In the genomic region with DNA sequence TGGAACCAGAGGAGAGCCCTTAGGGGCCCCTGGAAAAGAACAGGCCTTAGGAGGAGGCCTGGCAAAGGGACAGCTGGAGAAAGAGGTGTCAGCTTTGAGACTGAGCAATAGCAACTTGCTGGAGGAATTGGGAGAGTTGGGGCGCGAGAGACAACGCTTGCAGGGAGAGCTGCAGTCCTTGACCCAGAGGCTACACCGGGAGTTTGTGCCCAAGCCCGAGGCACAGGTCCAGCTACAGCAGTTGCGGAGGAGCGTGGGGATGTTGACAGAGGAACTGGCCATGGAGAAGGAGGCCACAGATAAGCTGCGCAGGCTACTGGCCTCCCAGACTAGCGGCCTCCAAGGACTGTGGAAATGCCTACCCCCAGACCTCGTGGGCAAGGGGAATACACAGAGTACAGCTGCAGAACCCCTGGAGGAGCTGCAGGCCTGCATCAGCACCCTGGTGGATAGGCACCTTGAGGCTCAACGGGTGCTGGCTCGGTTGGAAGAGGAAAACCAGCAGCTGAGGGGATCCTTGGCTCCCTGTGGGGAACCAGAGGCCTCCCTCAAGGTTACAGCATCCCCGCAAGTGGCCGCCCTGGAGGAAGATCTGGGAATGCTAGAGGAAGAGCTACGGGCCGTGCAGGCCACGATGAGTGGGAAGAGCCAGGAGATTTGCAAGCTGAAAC, we compare ENCODE assay signal across 8 mouse cellular contexts. TPM values are rescaled to one million over a fixed set of nuclear protein-coding genes. Genes with fewer than 3 reads are reported as not detected.
DNase-seq lines count a peak whose midpoint lies in the region; ATAC-seq and TF ChIP-seq lines count a peak whose summit lies in the region.

No protein-coding gene starts in this region.

- H3K4me2 ChIP-seq in heart, embryonic 12.5 days: peak overlapping the region; percentile 72
- H3K4me2 ChIP-seq in liver, embryonic 15.5 days: peak overlapping the region; percentile 27; the same call in 1 of the 2 replicates

- H3K36me3 ChIP-seq in E14TG2a.4 (ENCODE audit: insufficient read depth, low read length): 0 out of 2 replicates have a peak, but pooled peaks cover 4% of the 10 kb centered on the region
- no peaks in the 10 kb centered on the region for H3K36me3 ChIP-seq in heart, embryonic 12.5 days
- H3K36me3 ChIP-seq in liver, embryonic 15.5 days (replicated peaks): no peaks in the 10 kb centered on the region

- H3K9ac ChIP-seq in heart, embryonic 12.5 days: peak overlapping the region; percentile 54; the same call in 1 of the 2 replicates
- no peak overlapping the region for H3K9ac ChIP-seq in liver, embryonic 15.5 days

- DNase-seq in frontal cortex, postnatal 10 days (ENCODE audit: low spot score in 2 of 2): no peak
- DNase-seq in B cell, adult 2 months: no peak
- DNase-seq in cerebellum, adult 9-10 months: no peak

- no peaks in the 10 kb centered on the region for H3K9me3 ChIP-seq in E14TG2a.4 (ENCODE audit: low read length)
- no peaks in the 10 kb centered on the region for H3K9me3 ChIP-seq in heart, embryonic 12.5 days (replicated peaks)
- no peaks in the 10 kb centered on the region for H3K9me3 ChIP-seq in liver, embryonic 15.5 days (replicated peaks)

- peaks cover 71% of the 10 kb centered on the region for H3K4me1 ChIP-seq in E14TG2a.4 (replicated peaks; ENCODE audit: low read depth, low read length)
- H3K4me1 ChIP-seq in heart, embryonic 12.5 days (replicated peaks): peaks cover 15% of the 10 kb centered on the region
- H3K4me1 ChIP-seq in liver, embryonic 15.5 days (replicated peaks): peaks cover 8% of the 10 kb centered on the region

- peaks cover 34% of the 10 kb centered on the region for H3K27me3 ChIP-seq in E14TG2a.4 (ENCODE audit: insufficient read depth, low read length)
- H3K27me3 ChIP-seq in heart, embryonic 12.5 days (replicated peaks): peaks cover 49% of the 10 kb centered on the region
- peaks cover 62% of the 10 kb centered on the region for H3K27me3 ChIP-seq in liver, embryonic 15.5 days

- no peak for TF ChIP-seq CTCF in E14TG2a.4 (conservative IDR thresholded peaks at IDR 0.05; ENCODE audit: low read length)

- ATAC-seq in frontal cortex, adult (ENCODE audit: low TSS enrichment): 0 out of 2 replicates have a peak, but pooled peaks have one; percentile 3
- no peak for ATAC-seq in heart, embryonic 12.5 days (ENCODE audit: insufficient number of reproducible peaks, low FRiP score)
- no peak for ATAC-seq in liver, embryonic 15.5 days (ENCODE audit: insufficient read depth)
- no peak for ATAC-seq in inflammation-experienced regulatory T-cells, adult 6 months

- WGBS in heart, embryonic 12.5 days: 33% methylated on average over 17 of the region's 17 CpGs
- WGBS in liver, embryonic 15.5 days (ENCODE audit: insufficient replicate concordance): 43% methylated on average over 17 of the region's 17 CpGs

- peak overlapping the region; percentile 73 for H3K4me3 ChIP-seq in E14TG2a.4 (replicated peaks; ENCODE audit: low read length)
- peak overlapping the region; percentile 38 for H3K4me3 ChIP-seq in heart, embryonic 12.5 days
- H3K4me3 ChIP-seq in liver, embryonic 15.5 days (replicated peaks): no peak overlapping the region

- no peak overlapping the region for H3K27ac ChIP-seq in heart, embryonic 12.5 days (ENCODE audit: poor library complexity, severe bottlenecking)
- no peak overlapping the region for H3K27ac ChIP-seq in liver, embryonic 15.5 days (replicated peaks)

RNA-seq across cellular contexts. Expression of gene Pias3, which starts 11.9 kb away (rescaled TPM):
- 42.0 and 43.3 TPM in 2 replicates for polyA plus RNA-seq in heart, embryonic 12.5 days (2016; fragmentation: Nextera tagmentation; extraction: Ambion mirVana)
- polyA plus RNA-seq in liver, embryonic 15.5 days (2015; fragmentation: Nextera tagmentation; extraction: Ambion mirVana): 5.8 and 6.1 TPM in 2 replicates
- polyA plus RNA-seq in inflammation-experienced regulatory T-cells, adult 6 months (2017; shearing (Covaris generic)): 10 to 100 TPM; 34.3 to 65.5 (median 46.6) TPM

RNA-seq across cellular contexts. Expression of gene Ankrd35, which starts 14.4 kb away (rescaled TPM):
- polyA plus RNA-seq in heart, embryonic 12.5 days (2016; fragmentation: Nextera tagmentation; extraction: Ambion mirVana): 0.17 and 0.23 TPM in 2 replicates
- 0.33 and 0.53 TPM in 2 replicates for polyA plus RNA-seq in liver, embryonic 15.5 days (2015; fragmentation: Nextera tagmentation; extraction: Ambion mirVana)
- polyA plus RNA-seq in inflammation-experienced regulatory T-cells, adult 6 months (2017; shearing (Covaris generic)): under 1 TPM in 2 of 3 experiments, not detected in 1; 0.53 to 0.97 TPM

RNA-seq across cellular contexts. Expression of gene Nudt17, which starts 24.1 kb away (rescaled TPM):
- 6.2 and 6.9 TPM in 2 replicates for polyA plus RNA-seq in heart, embryonic 12.5 days (2016; fragmentation: Nextera tagmentation; extraction: Ambion mirVana)
- 1.0 and 1.3 TPM in 2 replicates for polyA plus RNA-seq in liver, embryonic 15.5 days (2015; fragmentation: Nextera tagmentation; extraction: Ambion mirVana)
- 1 to 10 TPM in 2 of 3 experiments, under 1 TPM in 1; 0.86 to 2.5 (median 1.3) TPM for polyA plus RNA-seq in inflammation-experienced regulatory T-cells, adult 6 months (2017; shearing (Covaris generic))

RNA-seq across cellular contexts. Expression of gene Itga10, which starts 38.9 kb away (rescaled TPM):
- polyA plus RNA-seq in heart, embryonic 12.5 days (2016; fragmentation: Nextera tagmentation; extraction: Ambion mirVana): 0.75 and 0.91 TPM in 2 replicates
- 0.10 and 0.20 TPM in 2 replicates for polyA plus RNA-seq in liver, embryonic 15.5 days (2015; fragmentation: Nextera tagmentation; extraction: Ambion mirVana)
- not detected for polyA plus RNA-seq in inflammation-experienced regulatory T-cells, adult 6 months (2017; shearing (Covaris generic))

RNA-seq across cellular contexts. Expression of gene Polr3c, which starts 43.1 kb away (rescaled TPM):
- 27.6 and 32.5 TPM in 2 replicates for polyA plus RNA-seq in heart, embryonic 12.5 days (2016; fragmentation: Nextera tagmentation; extraction: Ambion mirVana)
- polyA plus RNA-seq in liver, embryonic 15.5 days (2015; fragmentation: Nextera tagmentation; extraction: Ambion mirVana): 19.8 and 21.3 TPM in 2 replicates
- polyA plus RNA-seq in inflammation-experienced regulatory T-cells, adult 6 months (2017; shearing (Covaris generic)): 10 to 100 TPM; 61.8 to 74.4 (median 63.7) TPM
